Mouse (Mus musculus) cortical plate, adult 2 months (tissue): Measurements from ENCODE around the gene Rap2c.

Source experiments
- CTCF ChIP-seq: fragments of 200-500 bp; IDR thresholded peaks from 2 replicates; pipeline ENCODE4 v1.5.1; 2011; ENCODE audit warnings: mild to moderate bottlenecking, control low read depth, low read length; ENCODE audit not compliant: insufficient read depth; ENCODE audit errors: extremely low read depth
- POLR2A ChIP-seq: fragments of 200-500 bp; IDR thresholded peaks from 2 replicates; pipeline ENCODE4 v1.6.1; 2011; ENCODE audit warnings: mild to moderate bottlenecking, low read length, control low read depth; ENCODE audit not compliant: insufficient read depth; ENCODE audit errors: extremely low read depth

DNA sequence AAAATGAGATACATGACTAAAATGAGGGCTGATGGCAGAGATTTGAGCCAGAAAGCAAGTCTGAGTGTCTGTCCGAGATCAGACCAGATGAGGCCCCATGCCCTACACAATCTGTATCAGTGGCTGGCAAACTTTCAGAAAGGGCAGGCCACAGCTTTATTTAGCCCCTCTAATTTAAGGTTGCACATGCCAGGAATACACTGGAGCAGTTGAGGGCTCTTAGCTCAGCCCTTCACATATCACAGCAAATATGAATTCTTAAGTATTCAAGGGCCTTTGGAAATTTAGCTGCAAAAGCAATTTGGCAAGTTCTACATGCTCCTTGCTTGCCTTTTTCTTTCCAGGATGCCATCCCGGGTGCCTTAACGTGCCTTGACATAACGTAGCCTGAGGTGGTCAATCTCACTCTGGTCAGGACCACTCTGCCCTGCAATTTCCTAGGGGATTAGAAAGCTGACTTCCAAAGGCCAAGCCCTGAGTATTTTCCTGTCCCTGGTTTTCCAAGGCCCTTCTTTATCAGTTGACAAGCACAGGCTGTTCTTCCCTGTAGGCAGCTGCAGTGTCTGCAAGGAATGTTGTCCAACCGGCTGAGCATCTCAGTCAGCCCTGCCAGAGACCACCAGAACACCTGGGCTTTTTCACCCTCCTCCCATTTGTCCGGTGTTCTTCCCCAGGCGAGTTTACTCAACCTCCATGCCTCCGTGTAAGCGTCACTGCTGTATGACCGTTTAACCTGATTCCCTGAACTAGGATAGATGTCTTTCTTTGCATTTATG, 49.5 kb downstream of the Rap2c start:
- TF ChIP-seq POLR2A, result no peak
- no peak for TF ChIP-seq CTCF
